Mouse (Mus musculus): ENCODE measurements around the gene Eif3l. TPM values are rescaled to one million over a fixed set of nuclear protein-coding genes. Genes with fewer than 3 reads are reported as not detected.
A peak's percentile ranks its signal among the peaks of the same experiment; 100 is the strongest.

Eif3l gene
- polyA plus RNA-seq, 1 experiment, result 189 TPM

GRCm38 (mm10) chr15:79068416-79068815 lies 6.6 kb upstream of the Eif3l start:
- TF ChIP-seq POLR2A (IDR thresholded peaks at IDR 0.05; ENCODE audit: borderline replicate concordance, extremely low read depth, insufficient read depth, insufficient read length, poor library complexity, severe bottlenecking) (no peak), CTCF (IDR thresholded peaks at IDR 0.05; ENCODE audit: borderline replicate concordance, extremely low read depth, insufficient read depth, insufficient read length) (no peak)
- DNase-seq (ENCODE audit: low read depth), result no peak

- DNase-seq (ENCODE audit: low read depth), result peak; percentile 27
- TF ChIP-seq CTCF (IDR thresholded peaks at IDR 0.05; ENCODE audit: borderline replicate concordance, extremely low read depth, insufficient read depth, insufficient read length), result peak; percentile 62; the same call in 1 of the 2 replicates
- no peak for TF ChIP-seq POLR2A (IDR thresholded peaks at IDR 0.05; ENCODE audit: borderline replicate concordance, extremely low read depth, insufficient read depth, insufficient read length, poor library complexity, severe bottlenecking)
Observed at GRCm38 (mm10) chr15:79071117-79072039, 3.6 kb upstream of the Eif3l start.

GRCm38 (mm10) chr15:79073752-79074151 lies 1.2 kb upstream of the Eif3l start:
- no peak for DNase-seq (ENCODE audit: low read depth)
- TF ChIP-seq POLR2A (IDR thresholded peaks at IDR 0.05; ENCODE audit: borderline replicate concordance, extremely low read depth, insufficient read depth, insufficient read length, poor library complexity, severe bottlenecking) (no peak), CTCF (IDR thresholded peaks at IDR 0.05; ENCODE audit: borderline replicate concordance, extremely low read depth, insufficient read depth, insufficient read length) (no peak)

- no peak for DNase-seq (ENCODE audit: low read depth)
- TF ChIP-seq POLR2A (IDR thresholded peaks at IDR 0.05; ENCODE audit: borderline replicate concordance, extremely low read depth, insufficient read depth, insufficient read length, poor library complexity, severe bottlenecking) (no peak), CTCF (IDR thresholded peaks at IDR 0.05; ENCODE audit: borderline replicate concordance, extremely low read depth, insufficient read depth, insufficient read length) (no peak)
Observed at GRCm38 (mm10) chr15:79074446-79074845, 533 bp upstream of the Eif3l start.

GRCm38 (mm10) chr15:79075658-79076365 lies 833 bp downstream of the Eif3l start:
- TF ChIP-seq POLR2A (IDR thresholded peaks at IDR 0.05; ENCODE audit: borderline replicate concordance, extremely low read depth, insufficient read depth, insufficient read length, poor library complexity, severe bottlenecking) (no peak), CTCF (IDR thresholded peaks at IDR 0.05; ENCODE audit: borderline replicate concordance, extremely low read depth, insufficient read depth, insufficient read length) (no peak)
- DNase-seq (ENCODE audit: low read depth), result no peak

GRCm38 (mm10) chr15:79079567-79079966 lies 4.6 kb downstream of the Eif3l start:
- TF ChIP-seq CTCF (IDR thresholded peaks at IDR 0.05; ENCODE audit: borderline replicate concordance, extremely low read depth, insufficient read depth, insufficient read length), result no peak
- no peak for TF ChIP-seq POLR2A (IDR thresholded peaks at IDR 0.05; ENCODE audit: borderline replicate concordance, extremely low read depth, insufficient read depth, insufficient read length, poor library complexity, severe bottlenecking)
- no peak for DNase-seq (ENCODE audit: low read depth)

GRCm38 (mm10) chr15:79092284-79092683 lies 17.3 kb downstream of the Eif3l start:
- DNase-seq (ENCODE audit: low read depth), result no peak
- TF ChIP-seq POLR2A (IDR thresholded peaks at IDR 0.05; ENCODE audit: borderline replicate concordance, extremely low read depth, insufficient read depth, insufficient read length, poor library complexity, severe bottlenecking) (no peak), CTCF (IDR thresholded peaks at IDR 0.05; ENCODE audit: borderline replicate concordance, extremely low read depth, insufficient read depth, insufficient read length) (no peak)

- peak; percentile 42; the same call in 1 of the 2 replicates for TF ChIP-seq CTCF (IDR thresholded peaks at IDR 0.05; ENCODE audit: borderline replicate concordance, extremely low read depth, insufficient read depth, insufficient read length)
- TF ChIP-seq POLR2A (IDR thresholded peaks at IDR 0.05; ENCODE audit: borderline replicate concordance, extremely low read depth, insufficient read depth, insufficient read length, poor library complexity, severe bottlenecking), result no peak
- no peak for DNase-seq (ENCODE audit: low read depth)
Observed at GRCm38 (mm10) chr15:79093083-79093839, 18.3 kb downstream of the Eif3l start.

- no peak for DNase-seq (ENCODE audit: low read depth)
- TF ChIP-seq CTCF (IDR thresholded peaks at IDR 0.05; ENCODE audit: borderline replicate concordance, extremely low read depth, insufficient read depth, insufficient read length), result no peak
- no peak for TF ChIP-seq POLR2A (IDR thresholded peaks at IDR 0.05; ENCODE audit: borderline replicate concordance, extremely low read depth, insufficient read depth, insufficient read length, poor library complexity, severe bottlenecking)
Observed at GRCm38 (mm10) chr15:79095483-79095882, 20.5 kb downstream of the Eif3l start.

- no peak for DNase-seq (ENCODE audit: low read depth)
- TF ChIP-seq POLR2A (IDR thresholded peaks at IDR 0.05; ENCODE audit: borderline replicate concordance, extremely low read depth, insufficient read depth, insufficient read length, poor library complexity, severe bottlenecking) (no peak), CTCF (IDR thresholded peaks at IDR 0.05; ENCODE audit: borderline replicate concordance, extremely low read depth, insufficient read depth, insufficient read length) (no peak)
Observed at GRCm38 (mm10) chr15:79096556-79096955, 21.6 kb downstream of the Eif3l start.

GRCm38 (mm10) chr15:79097135-79097534 lies 22.2 kb downstream of the Eif3l start:
- DNase-seq (ENCODE audit: low read depth), result no peak

More at GRCm38 (mm10) chr15:79097135-79097534, 22.2 kb downstream of the Eif3l start:
- TF ChIP-seq POLR2A (IDR thresholded peaks at IDR 0.05; ENCODE audit: borderline replicate concordance, extremely low read depth, insufficient read depth, insufficient read length, poor library complexity, severe bottlenecking) (no peak), CTCF (IDR thresholded peaks at IDR 0.05; ENCODE audit: borderline replicate concordance, extremely low read depth, insufficient read depth, insufficient read length) (no peak)

All from brain, embryonic 14.5 days (tissue).